Mouse (Mus musculus): Measurements from ENCODE around the gene Mrgprh. TPM values are rescaled to one million over a fixed set of nuclear protein-coding genes. Genes with fewer than 3 reads are reported as not detected.

Mrgprh gene
- not detected in 2 replicates for polyA plus RNA-seq (2016; fragmentation: Nextera tagmentation; extraction: Ambion mirVana)

GRCm38 (mm10) chr17:12875734-12876133, at the start of gene Mrgprh:
Mrgprh (plus strand) TSS chr17:12876034.
- Histone ChIP-seq H3K27me3 (0 out of 2 replicates have a peak, but pooled peaks cover 7% of the 10 kb centered on the region), H3K9me3 (no peaks in the 10 kb centered on the region), H3K4me1 (peaks cover 2% of the 10 kb centered on the region; the same call in 1 of the 2 replicates), H3K4me2 (replicated peaks) (no peak within 1 kb of the TSS), H3K9ac (replicated peaks) (no peak within 1 kb of the TSS), H3K36me3 (no peaks in the 10 kb centered on the region), H3K27ac (replicated peaks) (no peak within 1 kb of the TSS), H3K4me3 (no peak within 1 kb of the TSS)
- 81% methylated on average over 5 of the region's 5 CpGs for WGBS
- no peak for ATAC-seq (ENCODE audit: low FRiP score, low read depth)

GRCm38 (mm10) chr17:12830351-12830750, 45.5 kb upstream of the Mrgprh start:
- H3K9me3 ChIP-seq = no peaks in the 10 kb centered on the region
- no peak overlapping the region for H3K4me3 ChIP-seq
- WGBS = 80% methylated on average over 5 of the region's 5 CpGs
- ATAC-seq (ENCODE audit: low FRiP score, low read depth) = no peak
- no peak overlapping the region for H3K27ac ChIP-seq (replicated peaks)
- no peak overlapping the region for H3K9ac ChIP-seq (replicated peaks)
- no peaks in the 10 kb centered on the region for H3K4me1 ChIP-seq
- H3K4me2 ChIP-seq (replicated peaks) = no peak overlapping the region
- H3K27me3 ChIP-seq = no peaks in the 10 kb centered on the region
- no peaks in the 10 kb centered on the region for H3K36me3 ChIP-seq

GRCm38 (mm10) chr17:12832231-12832630, 43.6 kb upstream of the Mrgprh start:
- Histone ChIP-seq H3K4me3 (no peak overlapping the region), H3K4me2 (replicated peaks) (no peak overlapping the region), H3K9ac (replicated peaks) (no peak overlapping the region), H3K27me3 (no peaks in the 10 kb centered on the region), H3K9me3 (no peaks in the 10 kb centered on the region), H3K4me1 (no peaks in the 10 kb centered on the region), H3K36me3 (no peaks in the 10 kb centered on the region), H3K27ac (replicated peaks) (no peak overlapping the region)
- WGBS = 88% methylated on average over 3 of the region's 3 CpGs
- no peak for ATAC-seq (ENCODE audit: low FRiP score, low read depth)

GRCm38 (mm10) chr17:12832657-12833056, 43.2 kb upstream of the Mrgprh start:
- H3K27me3 ChIP-seq = no peaks in the 10 kb centered on the region
- no peaks in the 10 kb centered on the region for H3K36me3 ChIP-seq
- WGBS = 88% methylated on average over 4 of the region's 4 CpGs
- H3K4me3 ChIP-seq = no peak overlapping the region
- no peak overlapping the region for H3K9ac ChIP-seq (replicated peaks)
- H3K4me1 ChIP-seq = no peaks in the 10 kb centered on the region
- no peak for ATAC-seq (ENCODE audit: low FRiP score, low read depth)
- H3K4me2 ChIP-seq (replicated peaks) = no peak overlapping the region
- H3K27ac ChIP-seq (replicated peaks) = no peak overlapping the region
- no peaks in the 10 kb centered on the region for H3K9me3 ChIP-seq

GRCm38 (mm10) chr17:12834317-12834716, 41.5 kb upstream of the Mrgprh start:
- WGBS = 87% methylated on average over 3 of the region's 3 CpGs
- H3K9ac ChIP-seq (replicated peaks) = no peak overlapping the region
- H3K4me1 ChIP-seq = no peaks in the 10 kb centered on the region
- no peak overlapping the region for H3K4me2 ChIP-seq (replicated peaks)
- no peak overlapping the region for H3K4me3 ChIP-seq
- no peaks in the 10 kb centered on the region for H3K27me3 ChIP-seq
- H3K36me3 ChIP-seq = no peaks in the 10 kb centered on the region
- no peaks in the 10 kb centered on the region for H3K9me3 ChIP-seq
- no peak overlapping the region for H3K27ac ChIP-seq (replicated peaks)
- no peak for ATAC-seq (ENCODE audit: low FRiP score, low read depth)

- H3K27ac ChIP-seq (replicated peaks) = no peak overlapping the region
Measured at GRCm38 (mm10) chr17:12834826-12835225, 41.0 kb upstream of the Mrgprh start.

GRCm38 (mm10) chr17:12835738-12836137, 40.1 kb upstream of the Mrgprh start:
- Histone ChIP-seq H3K9me3 (no peaks in the 10 kb centered on the region), H3K4me1 (no peaks in the 10 kb centered on the region), H3K4me3 (no peak overlapping the region), H3K27ac (replicated peaks) (no peak overlapping the region), H3K36me3 (no peaks in the 10 kb centered on the region), H3K4me2 (replicated peaks) (no peak overlapping the region), H3K27me3 (no peaks in the 10 kb centered on the region), H3K9ac (replicated peaks) (no peak overlapping the region)
- ATAC-seq (ENCODE audit: low FRiP score, low read depth) = no peak
- 95% methylated on average over 5 of the region's 5 CpGs for WGBS

More at GRCm38 (mm10) chr17:12834826-12835225, 41.0 kb upstream of the Mrgprh start:
- Histone ChIP-seq H3K9me3 (no peaks in the 10 kb centered on the region), H3K4me2 (replicated peaks) (no peak overlapping the region), H3K27me3 (no peaks in the 10 kb centered on the region), H3K4me1 (no peaks in the 10 kb centered on the region), H3K9ac (replicated peaks) (no peak overlapping the region), H3K36me3 (no peaks in the 10 kb centered on the region), H3K4me3 (no peak overlapping the region)
- WGBS = 57% methylated on average over 3 of the region's 3 CpGs
- no peak for ATAC-seq (ENCODE audit: low FRiP score, low read depth)

GRCm38 (mm10) chr17:12839475-12840267, 36.2 kb upstream of the Mrgprh start:
- ATAC-seq (ENCODE audit: low FRiP score, low read depth) = no peak
- 70% methylated on average over 10 of the region's 10 CpGs for WGBS

GRCm38 (mm10) chr17:12843826-12844225, 32.0 kb upstream of the Mrgprh start:
- H3K9ac ChIP-seq (replicated peaks) = no peak overlapping the region
- H3K4me1 ChIP-seq = no peaks in the 10 kb centered on the region
- no peak overlapping the region for H3K4me3 ChIP-seq
- WGBS = 87% methylated on average over 6 of the region's 6 CpGs
- no peaks in the 10 kb centered on the region for H3K9me3 ChIP-seq
- H3K4me2 ChIP-seq (replicated peaks) = no peak overlapping the region
- no peaks in the 10 kb centered on the region for H3K36me3 ChIP-seq
- H3K27ac ChIP-seq (replicated peaks) = no peak overlapping the region
- H3K27me3 ChIP-seq = no peaks in the 10 kb centered on the region
- no peak for ATAC-seq (ENCODE audit: low FRiP score, low read depth)

More at GRCm38 (mm10) chr17:12839475-12840267, 36.2 kb upstream of the Mrgprh start:
- Histone ChIP-seq H3K27ac (replicated peaks) (no peak overlapping the region), H3K4me3 (no peak overlapping the region), H3K27me3 (no peaks in the 10 kb centered on the region), H3K9ac (replicated peaks) (no peak overlapping the region), H3K4me2 (replicated peaks) (no peak overlapping the region), H3K36me3 (no peaks in the 10 kb centered on the region), H3K4me1 (no peaks in the 10 kb centered on the region), H3K9me3 (no peaks in the 10 kb centered on the region)

- WGBS = 87% methylated on average over 4 of the region's 4 CpGs
- no peaks in the 10 kb centered on the region for H3K36me3 ChIP-seq
- H3K9me3 ChIP-seq = no peaks in the 10 kb centered on the region
- no peak overlapping the region for H3K4me2 ChIP-seq (replicated peaks)
- no peaks in the 10 kb centered on the region for H3K4me1 ChIP-seq
- H3K9ac ChIP-seq (replicated peaks) = no peak overlapping the region
- no peaks in the 10 kb centered on the region for H3K27me3 ChIP-seq
- no peak overlapping the region for H3K4me3 ChIP-seq
- no peak overlapping the region for H3K27ac ChIP-seq (replicated peaks)
- ATAC-seq (ENCODE audit: low FRiP score, low read depth) = no peak
Measured at GRCm38 (mm10) chr17:12844540-12844939, 31.3 kb upstream of the Mrgprh start.

- Histone ChIP-seq H3K27ac (replicated peaks) (no peak overlapping the region), H3K27me3 (no peaks in the 10 kb centered on the region), H3K4me2 (replicated peaks) (no peak overlapping the region), H3K9ac (replicated peaks) (no peak overlapping the region), H3K4me3 (no peak overlapping the region), H3K9me3 (no peaks in the 10 kb centered on the region), H3K4me1 (no peaks in the 10 kb centered on the region), H3K36me3 (no peaks in the 10 kb centered on the region)
- no peak for ATAC-seq (ENCODE audit: low FRiP score, low read depth)
- WGBS = 63% methylated on average over 5 of the region's 5 CpGs
Measured at GRCm38 (mm10) chr17:12845862-12846261, 30.0 kb upstream of the Mrgprh start.

- no peak overlapping the region for H3K9ac ChIP-seq (replicated peaks)
- no peak overlapping the region for H3K4me3 ChIP-seq
- H3K4me1 ChIP-seq = no peaks in the 10 kb centered on the region
- H3K27me3 ChIP-seq = no peaks in the 10 kb centered on the region
- no peak overlapping the region for H3K4me2 ChIP-seq (replicated peaks)
- H3K36me3 ChIP-seq = no peaks in the 10 kb centered on the region
- no peak overlapping the region for H3K27ac ChIP-seq (replicated peaks)
- no peaks in the 10 kb centered on the region for H3K9me3 ChIP-seq
- 83% methylated on average over 5 of the region's 5 CpGs for WGBS
- ATAC-seq (ENCODE audit: low FRiP score, low read depth) = no peak
Measured at GRCm38 (mm10) chr17:12846474-12846873, 29.4 kb upstream of the Mrgprh start.
